Comparison of ENCODE assay signal across 26 mouse cellular contexts in genomic region chr17:86968581-86968980, GRCm38 (mm10). TPM values are rescaled to one million over a fixed set of nuclear protein-coding genes. Genes with fewer than 3 reads are reported as not detected.
DNase-seq lines count a peak whose midpoint lies in the region; ATAC-seq lines count a peak whose summit lies in the region.
"Had no signal": no experiment of that assay in that cellular context is flagged by ENCODE, and none has a peak within 500 bp of the region (broad histone marks: within the 10 kb centered on the region; RNA-seq: fewer than 3 reads in every experiment).

No protein-coding gene starts in this region.

- WGBS in heart, embryonic 10.5 days: 73% methylated on average over 5 of the region's 5 CpGs
- WGBS in heart, embryonic 15.5 days: 36% methylated on average over 5 of the region's 5 CpGs

- H3K4me3 ChIP-seq in heart, embryonic 10.5 days: peak overlapping the region; percentile 25; the same call in 1 of the 2 replicates
- H3K4me3 ChIP-seq in heart, embryonic 15.5 days: peak overlapping the region; percentile 19; the same call in 1 of the 2 replicates
- H3K4me3 ChIP-seq: forebrain, embryonic 10.5 days; limb, embryonic 10.5 days had no signal

- peak overlapping the region; percentile 74 for H3K27ac ChIP-seq in heart, embryonic 10.5 days
- H3K27ac ChIP-seq in heart, embryonic 15.5 days: peak overlapping the region; percentile 91
- H3K27ac ChIP-seq: forebrain, embryonic 10.5 days; limb, embryonic 10.5 days had no signal

- H3K36me3 ChIP-seq in heart, embryonic 10.5 days: peaks cover 45% of the 10 kb centered on the region
- peaks cover 15% of the 10 kb centered on the region; the same call in 1 of the 2 replicates for H3K36me3 ChIP-seq in heart, embryonic 15.5 days
- H3K36me3 ChIP-seq in splenic B cell, adult 2 months (ENCODE audit: control insufficient read depth, insufficient read depth, low read length, poor library complexity, severe bottlenecking): peaks cover 2% of the 10 kb centered on the region

- DNase-seq in heart, embryonic 10.5 days (ENCODE audit: low spot score): no peak
- DNase-seq in heart, postnatal 14 days: no peak
- peak; percentile 45 for DNase-seq in thymus, postnatal 14 days
- DNase-seq in thymus, postnatal 10 days (ENCODE audit: low spot score in 2 of 2): no peak
- DNase-seq in splenic B cell, adult 2 months (ENCODE audit: low read depth, low spot score): peak; percentile 42
- DNase-seq: adrenal gland, postnatal 14 days; cerebellum, adult 11 months; lung, adult 2 months; retina, postnatal 1 day; right cerebral cortex, postnatal 4 days had no signal

- H3K9ac ChIP-seq in heart, embryonic 15.5 days: peak overlapping the region; percentile 20; the same call in 1 of the 2 replicates

- peaks cover 50% of the 10 kb centered on the region for H3K4me1 ChIP-seq in heart, embryonic 10.5 days
- peaks cover 66% of the 10 kb centered on the region for H3K4me1 ChIP-seq in heart, embryonic 15.5 days (replicated peaks)

- no peaks in the 10 kb centered on the region for H3K27me3 ChIP-seq in heart, embryonic 10.5 days (ENCODE audit: insufficient read depth, poor library complexity, severe bottlenecking)
- no peaks in the 10 kb centered on the region for H3K27me3 ChIP-seq in heart, embryonic 15.5 days
- H3K27me3 ChIP-seq in splenic B cell, adult 2 months (ENCODE audit: control insufficient read depth, insufficient read depth, low read length, poor library complexity, severe bottlenecking): no peaks in the 10 kb centered on the region

- intact Hi-C loops in heart, postnatal 14 days (cut with DNase I): loop anchor here (2.0 kb wide), 1 partner anchor 14 kb away; no protein-coding TSS in a partner anchor

- ATAC-seq in heart, embryonic 15.5 days (replicated peaks; ENCODE audit: insufficient number of reproducible peaks, insufficient read depth, low FRiP score, low read depth): no peak
- no peak for ATAC-seq in megakaryocyte progenitor cell, adult 5-6 weeks (replicated peaks; ENCODE audit: poor library complexity)
- ATAC-seq: hindbrain, embryonic 16.5 days; intestine, postnatal 0 days had no signal

- peak overlapping the region; percentile 51 for H3K4me2 ChIP-seq in heart, embryonic 15.5 days

- H3K9me3 ChIP-seq in heart, embryonic 10.5 days: no peaks in the 10 kb centered on the region
- H3K9me3 ChIP-seq in heart, embryonic 15.5 days (replicated peaks): no peaks in the 10 kb centered on the region
- H3K9me3 ChIP-seq: forebrain, embryonic 10.5 days; limb, embryonic 10.5 days had no signal

RNA-seq across cellular contexts. Expression of gene Rhoq, which starts 5.7 kb away (rescaled TPM):
- polyA plus RNA-seq in heart, embryonic 10.5 days (2016; fragmentation: Nextera tagmentation; extraction: Ambion mirVana): 15.5 and 15.9 TPM in 2 replicates
- total RNA-seq in heart, postnatal 14 days (2021): 100 to 1,000 TPM; 165 to 168 TPM
- polyA plus RNA-seq in heart, embryonic 15.5 days (2015; fragmentation: Nextera tagmentation; extraction: Ambion mirVana): 19.8 and 20.9 TPM in 2 replicates
- total RNA-seq in megakaryocyte progenitor cell, adult 5-6 weeks (2015): 2.4 and 4.5 TPM in 2 replicates
- total RNA-seq in megakaryocyte progenitor cell, adult 5-6 weeks (2017): 1.9 and 3.8 TPM in 2 replicates

RNA-seq across cellular contexts. Expression of gene Atp6v1e2, which starts 20.9 kb away (rescaled TPM):
- polyA plus RNA-seq in heart, embryonic 10.5 days (2016; fragmentation: Nextera tagmentation; extraction: Ambion mirVana): not detected in 2 replicates
- not detected for total RNA-seq in heart, postnatal 14 days (2021)
- 0.13 TPM in 1 of 2 replicates, not detected in the other for polyA plus RNA-seq in heart, embryonic 15.5 days (2015; fragmentation: Nextera tagmentation; extraction: Ambion mirVana)
- not detected in 2 replicates for total RNA-seq in megakaryocyte progenitor cell, adult 5-6 weeks (2015)
- not detected in 2 replicates for total RNA-seq in megakaryocyte progenitor cell, adult 5-6 weeks (2017)
- total RNA-seq: adrenal gland, postnatal 14 days; gastrocnemius, adult 18-20 months; granulocyte monocyte progenitor cell, adult 5-6 weeks; left cerebral cortex, adult 8-10 months; liver, adult 2 months; MEL; midbrain, postnatal 0 days had no signal
- polyA plus RNA-seq: embryonic facial prominence, embryonic 14.5 days; forebrain, embryonic 10.5 days; intestine, postnatal 0 days; kidney, embryonic 16.5 days; large intestine, adult 2 months; limb, embryonic 10.5 days; liver, adult 2 months; lung, adult 2 months; midbrain, postnatal 0 days had no signal

RNA-seq across cellular contexts. Expression of gene Tmem247, which starts 51.4 kb away (rescaled TPM):
- polyA plus RNA-seq in heart, embryonic 10.5 days (2016; fragmentation: Nextera tagmentation; extraction: Ambion mirVana): not detected in 2 replicates
- not detected for total RNA-seq in heart, postnatal 14 days (2021)
- not detected in 2 replicates for polyA plus RNA-seq in heart, embryonic 15.5 days (2015; fragmentation: Nextera tagmentation; extraction: Ambion mirVana)
- not detected in 2 replicates for total RNA-seq in megakaryocyte progenitor cell, adult 5-6 weeks (2015)
- total RNA-seq in megakaryocyte progenitor cell, adult 5-6 weeks (2017): not detected in 2 replicates
- total RNA-seq: adrenal gland, postnatal 14 days; gastrocnemius, adult 18-20 months; granulocyte monocyte progenitor cell, adult 5-6 weeks; layer of hippocampus, postnatal 10 days; left cerebral cortex, adult 8-10 months; liver, adult 2 months; MEL; midbrain, postnatal 0 days had no signal
- polyA plus RNA-seq: embryonic facial prominence, embryonic 14.5 days; forebrain, embryonic 10.5 days; hindbrain, embryonic 16.5 days; intestine, postnatal 0 days; kidney, embryonic 16.5 days; large intestine, adult 2 months; limb, embryonic 10.5 days; liver, adult 2 months; lung, adult 2 months; midbrain, postnatal 0 days had no signal

RNA-seq across cellular contexts. Expression of gene Pigf, which starts 56.6 kb away (rescaled TPM):
- polyA plus RNA-seq in heart, embryonic 10.5 days (2016; fragmentation: Nextera tagmentation; extraction: Ambion mirVana): 25.5 and 32.2 TPM in 2 replicates
- total RNA-seq in heart, postnatal 14 days (2021): 1 to 10 TPM; 4.0 to 4.8 TPM
- polyA plus RNA-seq in heart, embryonic 15.5 days (2015; fragmentation: Nextera tagmentation; extraction: Ambion mirVana): 15.1 and 15.4 TPM in 2 replicates
- 15.1 and 15.5 TPM in 2 replicates for total RNA-seq in megakaryocyte progenitor cell, adult 5-6 weeks (2015)
- 20.8 TPM in 2 replicates for total RNA-seq in megakaryocyte progenitor cell, adult 5-6 weeks (2017)

RNA-seq across cellular contexts. Expression of gene Cript, which starts 56.8 kb away (rescaled TPM):
- polyA plus RNA-seq in heart, embryonic 10.5 days (2016; fragmentation: Nextera tagmentation; extraction: Ambion mirVana): 113 and 115 TPM in 2 replicates
- total RNA-seq in heart, postnatal 14 days (2021): 10 to 100 TPM; 44.2 to 47.3 TPM
- polyA plus RNA-seq in heart, embryonic 15.5 days (2015; fragmentation: Nextera tagmentation; extraction: Ambion mirVana): 101 and 109 TPM in 2 replicates
- 88.1 and 94.9 TPM in 2 replicates for total RNA-seq in megakaryocyte progenitor cell, adult 5-6 weeks (2015)
- total RNA-seq in megakaryocyte progenitor cell, adult 5-6 weeks (2017): 50.2 and 60.3 TPM in 2 replicates

Comparison
In these comparisons a context has a peak if more than half of its experiments do, and no peak if none do; other contexts are left out.
1. DNase-seq: peak in thymus, postnatal 14 days (single experiment) and splenic B cell, adult 2 months (single experiment); none in heart, embryonic 10.5 days (single experiment), heart, postnatal 14 days (0 of 2) and thymus, postnatal 10 days (0 of 2).
2. RNA of gene Rhoq, which starts 5.7 kb away (total RNA-seq): 165 to 168 TPM in heart, postnatal 14 days; 1.9 to 4.5 TPM in megakaryocyte progenitor cell, adult 5-6 weeks; every median in the first group is over 10 times any median in the second.